Mouse (Mus musculus): ENCODE results near the gene Vsnl1.

DNA sequence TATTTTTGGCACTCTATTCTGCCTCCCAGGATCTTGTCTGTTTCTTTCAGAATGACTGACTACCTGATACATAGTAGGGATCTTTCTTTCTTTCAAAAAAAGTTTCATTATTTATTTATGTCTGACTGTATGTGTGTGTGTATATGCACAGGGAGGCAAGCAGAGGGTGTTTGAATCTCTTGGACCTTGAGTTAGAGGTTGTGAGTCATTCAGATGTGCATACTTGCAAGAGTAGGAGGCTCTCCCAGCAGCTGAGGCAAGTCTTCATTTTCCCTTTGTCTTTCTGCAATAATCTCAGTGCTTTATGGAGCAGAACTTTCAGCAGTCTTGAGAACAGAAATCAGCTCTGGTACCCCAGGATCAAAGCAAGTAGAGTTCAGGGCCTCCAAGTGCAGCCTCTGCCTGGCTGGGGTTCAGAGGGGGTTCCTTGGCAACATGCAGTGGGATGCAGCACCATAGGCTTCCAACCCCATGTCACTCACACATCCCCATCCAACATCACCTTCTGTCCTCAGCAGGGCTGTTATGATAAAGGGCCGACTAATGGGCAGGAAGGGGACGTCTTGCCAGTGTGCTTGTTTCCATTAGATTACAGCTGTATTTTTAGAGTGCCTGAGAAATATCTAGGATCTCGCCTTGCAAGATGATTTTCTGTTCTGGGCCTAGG, 69.2 kb downstream of the Vsnl1 start:
- TF ChIP-seq CTCF (IDR thresholded peaks at IDR 0.05; ENCODE audit: low read depth, low read length), result no peak
- TF ChIP-seq TAL1 (conservative IDR thresholded peaks at IDR 0.05; ENCODE audit: low read depth, low read length), result no peak

Data from G1E (cell line).